Mouse (Mus musculus) heart, embryonic 12.5 days (tissue): Measurements from ENCODE around the gene Strap. TPM values are rescaled to one million over a fixed set of nuclear protein-coding genes. Genes with fewer than 3 reads are reported as not detected.

Source experiments
- ATAC-seq: fragments of 200-750 bp; cut with Nextera tagmentation; 2 replicates; pipeline ENCODE4 v1.8.0; 2017; ENCODE audit warnings: moderate TSS enrichment, moderate library complexity; ENCODE audit not compliant: insufficient number of reproducible peaks, low FRiP score
- H3K27ac ChIP-seq: fragments of 300-500 bp; sonication (generic); 2 replicates; pipeline ENCODE4 v1.5.1; 2016; ENCODE audit warnings: mild to moderate bottlenecking, moderate library complexity; ENCODE audit not compliant: poor library complexity, severe bottlenecking
- H3K27me3 ChIP-seq: fragments of 300-500 bp; sonication (generic); replicated peaks from 2 replicates; pipeline ENCODE4 v1.6.1; 2016; ENCODE audit warnings: mild to moderate bottlenecking, moderate library complexity
- H3K36me3 ChIP-seq: fragments of 300-500 bp; sonication (generic); 2 replicates; pipeline ENCODE4 v1.6.1; 2016; ENCODE audit warnings: mild to moderate bottlenecking, moderate library complexity
- H3K4me1 ChIP-seq: fragments of 300-500 bp; sonication (generic); replicated peaks from 2 replicates; pipeline ENCODE4 v1.6.1; 2016; ENCODE audit warnings: mild to moderate bottlenecking
- H3K4me2 ChIP-seq: fragments of 300-500 bp; sonication (generic); 2 replicates; pipeline ENCODE4 v1.6.1; 2016; ENCODE audit warnings: mild to moderate bottlenecking, moderate library complexity
- H3K4me3 ChIP-seq: fragments of 300-500 bp; sonication (generic); 2 replicates; pipeline ENCODE4 v1.5.1; 2016; ENCODE audit warnings: mild to moderate bottlenecking
- H3K9ac ChIP-seq: fragments of 300-500 bp; sonication (generic); 2 replicates; pipeline ENCODE4 v1.6.1; 2016; ENCODE audit warnings: mild to moderate bottlenecking, moderate library complexity
- H3K9me3 ChIP-seq: fragments of 300-500 bp; sonication (generic); replicated peaks from 2 replicates; pipeline ENCODE4 v1.6.1; 2016; ENCODE audit warnings: mild to moderate bottlenecking, moderate library complexity
- WGBS: fragments of 180-500 bp; shearing (Covaris S2); methylation state at CpG from one replicate; pipeline ENCODE4 v1.1.7; 2016; 5-methylcytosine and 5-hydroxymethylcytosine counted together
- polyA plus RNA-seq: library from polyadenylated mRNA; unstranded; fragments of >200 nt; fragmentation: Nextera tagmentation; extraction: Ambion mirVana; gene quantifications from 2 replicates; pipeline ENCODE4 v1.2.1, GENCODE M21; 2016

The Strap gene
- polyA plus RNA-seq: 136 and 138 TPM in 2 replicates

- H3K9me3 ChIP-seq: no peaks in the 10 kb centered on the region
- WGBS: under 1% methylated on average over 72 of the region's 86 CpGs
- H3K4me3 ChIP-seq: peak within 1 kb of the TSS; percentile 80
- peaks cover 19% of the 10 kb centered on the region for H3K36me3 ChIP-seq
- H3K9ac ChIP-seq: peak within 1 kb of the TSS; percentile 90
- H3K4me1 ChIP-seq: peaks cover 9% of the 10 kb centered on the region
- peak; percentile 99 for ATAC-seq
- peak within 1 kb of the TSS; percentile 88 for H3K4me2 ChIP-seq
- peak within 1 kb of the TSS; percentile 72 for H3K27ac ChIP-seq
- no peaks in the 10 kb centered on the region; the same call in 1 of the 2 replicates for H3K27me3 ChIP-seq
Measured at GRCm38 (mm10) chr6:137734846-137735609, at the start of gene Strap. Strap (plus strand) TSS chr6:137735078.

GRCm38 (mm10) chr6:137687667-137688066, 47.2 kb upstream of the Strap start:
- Histone ChIP-seq H3K36me3 (no peaks in the 10 kb centered on the region), H3K27me3 (no peaks in the 10 kb centered on the region), H3K9ac (no peak overlapping the region), H3K4me2 (no peak overlapping the region), H3K27ac (no peak overlapping the region), H3K4me1 (peaks cover 6% of the 10 kb centered on the region; the same call in 1 of the 2 replicates), H3K4me3 (no peak overlapping the region), H3K9me3 (no peaks in the 10 kb centered on the region)
- 88% methylated on average over 5 of the region's 5 CpGs for WGBS
- ATAC-seq: no peak

DNA sequence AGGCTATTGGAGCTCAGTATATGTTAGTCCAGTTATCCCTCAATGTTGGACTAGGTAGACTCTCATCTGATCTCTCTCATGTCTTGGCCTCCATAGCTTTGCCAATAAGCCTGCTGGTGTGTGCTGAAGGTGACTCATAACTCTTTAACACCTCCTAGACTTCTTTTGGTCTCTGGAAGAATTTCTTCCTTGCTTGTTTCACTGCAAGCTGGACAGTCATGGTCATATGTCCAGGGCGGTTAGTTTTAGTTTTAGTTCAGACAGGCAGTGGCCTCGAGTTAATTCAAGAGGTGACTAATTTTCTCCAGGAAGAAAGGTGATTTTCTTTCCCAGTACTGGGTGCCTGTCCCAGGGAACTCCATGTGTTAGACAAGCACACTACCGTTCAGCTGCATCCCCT, 46.8 kb upstream of the Strap start:
- Histone ChIP-seq H3K4me1 (peaks cover 6% of the 10 kb centered on the region; the same call in 1 of the 2 replicates), H3K4me3 (no peak overlapping the region), H3K27me3 (no peaks in the 10 kb centered on the region), H3K9me3 (no peaks in the 10 kb centered on the region), H3K36me3 (no peaks in the 10 kb centered on the region), H3K27ac (no peak overlapping the region), H3K4me2 (no peak overlapping the region), H3K9ac (no peak overlapping the region)
- ATAC-seq: no peak
- WGBS: 76% methylated on average over 3 of the region's 3 CpGs

DNA sequence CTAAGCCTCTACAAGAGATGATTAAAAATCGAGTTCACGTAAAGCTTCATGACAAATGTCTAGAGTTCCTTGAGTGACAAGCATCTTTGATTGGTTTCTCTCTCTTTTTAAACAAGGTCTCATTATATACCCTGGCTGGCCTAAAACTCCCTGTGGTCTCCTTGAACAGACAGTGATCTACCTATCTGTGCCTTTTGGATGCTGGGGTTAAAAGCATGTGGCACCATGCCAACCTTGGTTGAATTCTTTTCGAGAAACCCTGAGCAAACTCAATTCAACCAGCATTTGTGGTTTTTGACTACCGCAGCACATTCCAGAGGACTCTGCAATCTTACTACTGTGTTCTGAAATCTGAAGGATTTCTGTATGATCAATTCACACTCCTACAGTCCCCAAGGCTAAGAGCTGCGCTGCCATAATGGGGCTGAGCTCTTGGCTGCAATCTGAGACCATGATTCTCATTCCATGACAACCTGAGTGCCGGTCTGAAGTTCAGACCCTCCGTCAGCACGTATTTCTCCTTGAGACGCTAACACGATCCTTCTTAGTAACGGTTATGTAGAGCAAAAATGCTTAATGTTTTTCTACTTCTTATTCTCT, 46.3 kb upstream of the Strap start:
- H3K4me1 ChIP-seq: peaks cover 9% of the 10 kb centered on the region; the same call in 1 of the 2 replicates
- H3K27ac ChIP-seq: no peak overlapping the region
- WGBS: 76% methylated on average over 11 of the region's 11 CpGs
- H3K36me3 ChIP-seq: no peaks in the 10 kb centered on the region
- no peak overlapping the region for H3K9ac ChIP-seq
- no peak overlapping the region for H3K4me3 ChIP-seq
- no peak overlapping the region for H3K4me2 ChIP-seq
- H3K9me3 ChIP-seq: no peaks in the 10 kb centered on the region
- no peak for ATAC-seq
- no peaks in the 10 kb centered on the region for H3K27me3 ChIP-seq

DNA sequence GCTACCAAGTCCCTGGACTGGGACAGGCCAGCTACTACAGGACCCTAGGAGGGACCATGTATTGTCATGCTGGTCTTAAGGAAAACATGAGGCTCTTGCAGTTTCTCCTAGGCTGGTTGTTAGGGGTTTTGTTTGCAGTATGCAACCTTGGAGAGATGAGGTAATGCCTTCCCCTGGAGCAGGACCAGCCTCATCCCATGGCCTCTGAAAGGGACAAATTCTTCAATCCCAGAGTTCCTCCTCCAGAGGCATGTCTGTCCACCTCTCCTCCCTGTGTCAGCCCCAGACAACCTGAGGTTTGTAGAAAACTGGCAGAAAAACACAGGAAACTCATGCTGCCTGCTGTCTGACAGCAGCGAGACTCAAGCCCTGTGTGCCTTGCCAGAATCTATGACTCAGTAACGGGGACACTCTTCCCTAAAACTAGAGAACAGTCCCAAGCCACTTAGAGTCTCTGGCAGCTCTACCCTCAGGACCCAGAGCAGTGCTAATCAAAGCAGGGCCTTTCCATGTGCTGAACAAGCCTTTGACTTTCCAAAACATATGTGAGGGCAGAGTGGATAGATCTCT, 44.2 kb upstream of the Strap start:
- no peaks in the 10 kb centered on the region for H3K36me3 ChIP-seq
- WGBS: 37% methylated on average over 2 of the region's 2 CpGs
- no peak overlapping the region for H3K9ac ChIP-seq
- H3K4me2 ChIP-seq: no peak overlapping the region
- H3K4me1 ChIP-seq: peaks cover 10% of the 10 kb centered on the region; the same call in 1 of the 2 replicates
- H3K27me3 ChIP-seq: no peaks in the 10 kb centered on the region
- ATAC-seq: peak; percentile 29; the same call in 1 of the 2 replicates
- H3K27ac ChIP-seq: no peak overlapping the region
- H3K4me3 ChIP-seq: no peak overlapping the region
- H3K9me3 ChIP-seq: no peaks in the 10 kb centered on the region

DNA sequence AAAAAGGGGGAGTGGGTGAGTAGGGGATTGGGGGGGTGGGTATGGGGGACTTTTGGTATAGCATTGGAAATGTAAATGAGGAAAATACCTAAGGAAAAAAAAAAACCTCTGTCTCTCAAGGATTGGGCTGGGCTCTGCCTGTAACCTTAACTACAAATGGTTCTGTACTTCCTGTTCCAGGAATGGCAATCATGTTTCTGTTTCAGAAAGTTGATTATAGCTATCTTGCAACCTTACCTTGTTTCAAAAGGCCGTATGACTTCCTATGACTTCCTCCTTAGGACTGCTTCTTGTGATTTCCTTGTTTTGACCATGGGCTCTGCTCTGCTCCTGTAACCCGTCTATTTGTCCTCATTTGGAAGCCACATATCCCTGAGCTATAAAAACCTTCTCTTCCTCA, 40.6 kb upstream of the Strap start:
- Histone ChIP-seq H3K9ac (no peak overlapping the region), H3K4me1 (peaks cover 16% of the 10 kb centered on the region), H3K36me3 (no peaks in the 10 kb centered on the region), H3K4me3 (no peak overlapping the region), H3K27me3 (no peaks in the 10 kb centered on the region), H3K27ac (no peak overlapping the region), H3K9me3 (no peaks in the 10 kb centered on the region), H3K4me2 (no peak overlapping the region)
- 54% methylated on average over 2 of the region's 2 CpGs for WGBS
- no peak for ATAC-seq

DNA sequence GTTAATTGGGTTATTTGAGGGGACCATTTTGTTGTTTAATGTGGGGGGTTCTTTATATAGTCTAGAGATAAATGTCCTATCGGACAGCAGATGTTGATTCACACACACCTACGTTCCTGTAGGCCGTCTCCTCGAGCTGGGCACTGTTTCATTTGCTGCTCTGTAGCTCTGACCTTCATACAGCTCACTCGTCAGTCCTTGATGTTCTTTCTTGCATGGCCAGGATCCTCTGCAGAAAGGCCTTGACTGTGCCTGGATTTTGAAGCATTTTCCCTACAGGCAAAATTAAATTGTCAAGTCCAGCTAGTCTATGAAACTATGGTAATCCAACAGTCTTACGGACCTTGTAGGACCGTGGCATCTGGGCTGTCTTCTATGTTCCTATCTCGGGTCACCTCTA, 39.8 kb upstream of the Strap start:
- H3K4me1 ChIP-seq: peaks cover 16% of the 10 kb centered on the region
- no peak overlapping the region for H3K9ac ChIP-seq
- H3K9me3 ChIP-seq: no peaks in the 10 kb centered on the region
- no peak overlapping the region for H3K4me2 ChIP-seq
- H3K4me3 ChIP-seq: no peak overlapping the region
- ATAC-seq: no peak
- no peaks in the 10 kb centered on the region for H3K36me3 ChIP-seq
- no peaks in the 10 kb centered on the region for H3K27me3 ChIP-seq
- H3K27ac ChIP-seq: no peak overlapping the region
- 84% methylated on average over 8 of the region's 8 CpGs for WGBS

DNA sequence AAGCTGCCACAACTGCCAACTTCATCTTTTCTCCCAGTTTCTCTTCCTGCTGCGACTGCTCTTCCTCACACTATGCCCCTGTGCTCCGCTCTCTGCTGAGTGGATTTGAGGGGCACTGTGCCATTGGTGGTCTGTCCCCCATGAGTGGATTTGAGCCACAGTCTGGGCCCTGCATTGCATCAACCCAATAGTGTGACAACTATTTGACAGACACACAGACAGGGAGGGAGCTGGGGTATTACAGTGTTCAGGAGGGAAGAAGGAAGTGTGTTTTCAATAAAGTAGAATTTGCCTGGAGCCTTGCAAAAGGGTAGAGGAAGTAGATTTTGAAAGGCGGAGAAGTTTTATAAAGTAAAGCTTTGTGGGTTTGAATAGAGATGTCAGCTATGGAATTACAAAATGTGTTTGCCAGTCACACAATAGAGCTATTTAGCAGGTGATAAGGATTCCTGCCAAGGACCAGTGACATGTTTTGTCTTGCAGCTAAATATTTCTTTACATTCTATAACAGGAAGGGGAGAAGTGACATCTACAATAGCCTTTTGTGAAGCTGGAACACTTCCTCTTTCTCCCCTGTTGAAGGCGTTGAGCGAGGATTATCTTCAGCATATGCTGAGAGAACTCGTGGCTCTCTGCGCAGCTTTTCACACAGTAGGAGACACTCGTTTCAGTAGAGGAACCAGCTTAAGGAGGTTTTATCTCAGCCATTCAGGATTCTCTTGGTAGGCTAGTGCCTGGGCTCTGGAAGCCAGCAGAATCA, 38.3 kb upstream of the Strap start:
- peaks cover 9% of the 10 kb centered on the region; the same call in 1 of the 2 replicates for H3K4me1 ChIP-seq
- no peaks in the 10 kb centered on the region for H3K27me3 ChIP-seq
- no peak overlapping the region for H3K4me2 ChIP-seq
- H3K9ac ChIP-seq: no peak overlapping the region
- no peak overlapping the region for H3K4me3 ChIP-seq
- no peak for ATAC-seq
- H3K27ac ChIP-seq: no peak overlapping the region
- WGBS: 46% methylated on average over 8 of the region's 8 CpGs
- H3K9me3 ChIP-seq: no peaks in the 10 kb centered on the region
- H3K36me3 ChIP-seq: no peaks in the 10 kb centered on the region

DNA sequence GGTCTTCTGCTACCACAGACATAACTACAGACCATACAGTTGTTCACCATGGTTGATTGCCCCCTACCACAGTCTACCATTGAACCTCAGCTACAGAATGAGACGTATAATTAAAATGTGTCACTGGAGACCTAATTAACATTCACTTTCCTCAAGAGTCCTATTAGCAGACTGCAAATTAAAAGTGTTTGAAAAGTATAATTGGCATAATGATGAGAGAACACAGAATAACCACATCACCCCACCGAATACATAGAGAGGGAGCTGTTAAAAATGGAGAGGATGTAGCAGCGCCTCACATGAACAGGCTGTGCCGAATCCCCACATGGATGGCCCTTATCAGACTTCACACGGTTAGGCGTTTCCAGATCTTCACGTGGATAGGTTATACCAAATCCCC, 35.4 kb upstream of the Strap start:
- H3K4me2 ChIP-seq: no peak overlapping the region
- H3K27me3 ChIP-seq: no peaks in the 10 kb centered on the region
- H3K27ac ChIP-seq: no peak overlapping the region
- no peak overlapping the region for H3K9ac ChIP-seq
- no peak overlapping the region for H3K4me3 ChIP-seq
- no peaks in the 10 kb centered on the region for H3K36me3 ChIP-seq
- no peak for ATAC-seq
- H3K4me1 ChIP-seq: peaks cover 25% of the 10 kb centered on the region
- no peaks in the 10 kb centered on the region for H3K9me3 ChIP-seq
- WGBS: 78% methylated on average over 7 of the region's 7 CpGs

- Histone ChIP-seq H3K36me3 (no peaks in the 10 kb centered on the region), H3K27ac (peak overlapping the region; percentile 33; the same call in 1 of the 2 replicates), H3K4me2 (no peak overlapping the region), H3K9me3 (no peaks in the 10 kb centered on the region), H3K9ac (no peak overlapping the region), H3K4me1 (peaks cover 26% of the 10 kb centered on the region), H3K4me3 (no peak overlapping the region), H3K27me3 (no peaks in the 10 kb centered on the region)
- no peak for ATAC-seq
- WGBS: 67% methylated on average over 3 of the region's 3 CpGs
Measured at GRCm38 (mm10) chr6:137702186-137702585, 32.7 kb upstream of the Strap start.

- 69% methylated on average over 4 of the region's 4 CpGs for WGBS
- H3K4me3 ChIP-seq: no peak overlapping the region
- peak overlapping the region; percentile 73 for H3K27ac ChIP-seq
- H3K9me3 ChIP-seq: no peaks in the 10 kb centered on the region
- H3K9ac ChIP-seq: no peak overlapping the region
- no peak overlapping the region for H3K4me2 ChIP-seq
- H3K4me1 ChIP-seq: peaks cover 26% of the 10 kb centered on the region
- ATAC-seq: no peak; the same call in 1 of the 2 replicates
- H3K36me3 ChIP-seq: no peaks in the 10 kb centered on the region
- H3K27me3 ChIP-seq: no peaks in the 10 kb centered on the region
Measured at GRCm38 (mm10) chr6:137702918-137703317, 32.0 kb upstream of the Strap start.
